Mouse (Mus musculus) neural tube, embryonic 11.5 days (tissue): ENCODE data around the gene Kptn. TPM values are rescaled to one million over a fixed set of nuclear protein-coding genes. Genes with fewer than 3 reads are reported as not detected.

Source experiments
- ATAC-seq: fragments of 200-750 bp; cut with Nextera tagmentation; 2 replicates; pipeline ENCODE4 v1.8.0; 2017; ENCODE audit warnings: moderate number of reproducible peaks, mild to moderate bottlenecking, moderate TSS enrichment, moderate library complexity; ENCODE audit not compliant: insufficient read depth, low FRiP score, low TSS enrichment
- DNase-seq: peaks from one replicate; pipeline ENCODE4 v3.0.0-alpha.2; 2015; ENCODE audit warnings: low spot score
- H3K27ac ChIP-seq: fragments of 300-500 bp; sonication (generic); 2 replicates; pipeline ENCODE4 v1.5.1; 2014; ENCODE audit warnings: low read depth, mild to moderate bottlenecking, low read length
- H3K27me3 ChIP-seq: fragments of 300-500 bp; sonication (generic); 2 replicates; pipeline ENCODE4 v1.6.1; 2014; ENCODE audit warnings: mild to moderate bottlenecking, low read length, mixed read lengths; ENCODE audit not compliant: control insufficient read depth, insufficient read depth
- H3K36me3 ChIP-seq: fragments of 300-500 bp; sonication (generic); 2 replicates; pipeline ENCODE4 v1.6.1; 2014; ENCODE audit warnings: mild to moderate bottlenecking, low read length, moderate library complexity, mixed read lengths; ENCODE audit not compliant: control insufficient read depth, insufficient read depth
- H3K4me1 ChIP-seq: fragments of 300-500 bp; sonication (generic); 2 replicates; pipeline ENCODE4 v1.6.1; 2014; ENCODE audit warnings: low read length, mixed read lengths; ENCODE audit not compliant: control insufficient read depth, insufficient read depth
- H3K4me2 ChIP-seq: fragments of 300-500 bp; sonication (generic); 2 replicates; pipeline ENCODE4 v1.6.1; 2014; ENCODE audit warnings: low read depth, mild to moderate bottlenecking, moderate library complexity
- H3K4me3 ChIP-seq: fragments of 300-500 bp; sonication (generic); 2 replicates; pipeline ENCODE4 v1.5.1; 2014; ENCODE audit warnings: low read depth, low read length
- H3K9ac ChIP-seq: fragments of 300-500 bp; sonication (generic); 2 replicates; pipeline ENCODE4 v1.6.1; 2014; ENCODE audit warnings: mild to moderate bottlenecking, low read length
- H3K9me3 ChIP-seq: fragments of 300-500 bp; sonication (generic); 2 replicates; pipeline ENCODE4 v1.6.1; 2016; ENCODE audit warnings: low read length; ENCODE audit not compliant: control insufficient read depth
- WGBS: fragments of 180-500 bp; shearing (Covaris S2); extraction: QIAGEN DNeasy Blood & Tissue Kit; methylation state at CpG from one replicate; pipeline ENCODE4 v1.1.7; 2014; 5-methylcytosine and 5-hydroxymethylcytosine counted together
- polyA plus RNA-seq: library from polyadenylated mRNA; unstranded; fragments of >200 nt; fragmentation: Nextera tagmentation; extraction: Ambion mirVana; gene quantifications from 2 replicates; pipeline ENCODE4 v1.2.1, GENCODE M21; 2014

Kptn gene
- polyA plus RNA-seq, 1 experiment from 2014 or later, result 22.8 TPM

DNA sequence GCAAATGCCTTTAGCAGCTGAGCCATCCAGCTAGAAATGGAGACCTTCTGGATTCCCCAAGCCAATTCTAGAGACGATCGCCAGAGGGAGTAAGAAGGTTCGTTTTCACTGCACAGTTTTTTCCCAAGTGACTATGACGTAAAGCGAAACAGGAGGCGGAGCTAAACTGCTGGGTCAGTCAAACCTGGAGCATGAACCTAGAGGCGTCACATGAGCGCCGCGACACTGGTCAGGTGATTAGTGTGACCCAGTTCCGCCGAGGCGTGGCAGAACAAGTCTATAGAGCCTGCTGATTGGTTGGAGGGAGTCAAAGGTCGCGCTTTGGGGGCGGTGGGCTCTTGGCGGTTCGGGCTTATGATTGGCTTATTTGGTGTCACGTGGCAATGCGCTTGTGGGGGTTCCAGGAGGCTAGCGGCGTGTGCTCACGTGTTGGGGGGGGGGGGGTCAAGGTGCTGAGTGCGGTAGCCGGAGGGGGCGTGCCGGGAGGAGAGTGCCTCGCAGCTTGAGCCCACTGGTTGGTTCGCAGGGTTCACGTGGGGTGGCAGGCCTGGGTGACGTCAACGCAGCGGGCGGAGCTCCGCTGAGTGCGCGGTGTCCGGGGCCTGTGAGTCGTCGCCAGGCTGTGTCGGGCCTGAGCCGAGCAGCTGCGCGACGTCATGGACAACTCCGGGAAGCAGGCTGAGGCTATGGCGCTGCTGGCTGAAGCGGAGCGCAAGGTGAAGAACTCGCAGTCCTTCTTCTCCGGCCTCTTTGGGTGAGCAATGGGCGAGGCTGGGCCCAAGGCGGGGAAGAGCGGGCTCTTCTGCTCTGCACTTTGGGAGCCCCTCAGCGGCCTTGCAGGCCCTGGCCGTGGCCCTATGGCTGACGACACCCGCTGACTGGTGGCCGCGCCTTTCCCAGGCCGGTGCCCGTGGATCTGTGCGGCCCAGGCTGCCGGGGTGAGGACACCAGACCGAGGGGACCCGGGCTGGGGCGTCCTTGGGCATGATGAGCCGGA lies 21.4 kb upstream of the Kptn start, which contains the start of gene Napa:
TSS of gene Napa (plus strand) at position 438 of the 997 bp plus-strand sequence.
- H3K9me3 ChIP-seq, result no peaks in the 10 kb centered on the region
- peak; percentile 99 for DNase-seq
- under 1% methylated on average over 68 of the region's 68 CpGs for WGBS
- H3K4me3 ChIP-seq, result peak within 1 kb of the TSS; percentile 99
- no peaks in the 10 kb centered on the region for H3K27me3 ChIP-seq
- no peaks in the 10 kb centered on the region; the same call in 1 of the 2 replicates for H3K36me3 ChIP-seq
- peak; percentile 99 for ATAC-seq
- peak within 1 kb of the TSS; percentile 97 for H3K4me2 ChIP-seq
- H3K27ac ChIP-seq, result peak within 1 kb of the TSS; percentile 84
- H3K9ac ChIP-seq, result peak within 1 kb of the TSS; percentile 94
- peaks cover 8% of the 10 kb centered on the region for H3K4me1 ChIP-seq

GRCm38 (mm10) chr7:16099901-16100300 lies 19.8 kb upstream of the Kptn start:
- Histone ChIP-seq H3K9me3 (no peaks in the 10 kb centered on the region), H3K4me2 (peak overlapping the region; percentile 97), H3K27me3 (no peaks in the 10 kb centered on the region), H3K4me1 (peaks cover 8% of the 10 kb centered on the region), H3K27ac (no peak overlapping the region), H3K9ac (peak overlapping the region; percentile 26), H3K4me3 (no peak overlapping the region), H3K36me3 (peaks cover 5% of the 10 kb centered on the region; the same call in 1 of the 2 replicates)
- WGBS, result 87% methylated on average over 4 of the region's 4 CpGs
- no peak for ATAC-seq
- no peak for DNase-seq

DNA sequence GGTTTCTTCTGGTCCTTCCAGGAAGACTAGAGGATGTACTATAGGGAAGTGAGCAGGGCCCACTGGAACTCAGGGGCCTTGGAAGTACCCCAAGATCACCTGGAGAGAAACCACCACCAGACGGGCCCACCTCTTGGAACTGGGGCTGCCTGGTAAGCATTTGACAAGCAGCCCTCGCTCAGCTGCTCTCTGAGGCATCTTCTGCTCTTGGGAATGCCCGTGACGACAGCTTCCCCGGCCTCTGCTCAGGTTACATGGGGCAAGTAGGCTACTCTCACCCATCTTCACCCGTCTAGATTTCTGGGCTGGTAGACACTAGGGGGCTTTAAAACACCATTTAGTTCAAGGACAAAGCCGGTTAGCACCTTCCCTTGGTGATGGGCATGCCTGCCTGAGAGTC lies 18.6 kb upstream of the Kptn start:
- peaks cover 8% of the 10 kb centered on the region for H3K4me1 ChIP-seq
- H3K9ac ChIP-seq, result 0 out of 2 replicates have a peak overlapping the region, but pooled peaks have one; percentile 18
- H3K9me3 ChIP-seq, result no peaks in the 10 kb centered on the region
- DNase-seq (no peak), ATAC-seq (no peak)
- H3K27ac ChIP-seq, result no peak overlapping the region
- H3K4me3 ChIP-seq, result no peak overlapping the region
- peaks cover 5% of the 10 kb centered on the region; the same call in 1 of the 2 replicates for H3K36me3 ChIP-seq
- H3K4me2 ChIP-seq, result no peak overlapping the region
- 82% methylated on average over 7 of the region's 7 CpGs for WGBS
- H3K27me3 ChIP-seq, result no peaks in the 10 kb centered on the region

GRCm38 (mm10) chr7:16101726-16102475 lies 17.8 kb upstream of the Kptn start:
- WGBS, result 74% methylated on average over 15 of the region's 15 CpGs

GRCm38 (mm10) chr7:16102686-16103226 lies 16.9 kb upstream of the Kptn start:
- H3K27ac ChIP-seq, result no peak overlapping the region
- H3K36me3 ChIP-seq, result peaks cover 5% of the 10 kb centered on the region; the same call in 1 of the 2 replicates
- no peaks in the 10 kb centered on the region for H3K9me3 ChIP-seq
- no peaks in the 10 kb centered on the region for H3K27me3 ChIP-seq
- WGBS, result 86% methylated on average over 5 of the region's 5 CpGs
- DNase-seq (no peak), ATAC-seq (no peak)
- H3K4me3 ChIP-seq, result no peak overlapping the region
- no peak overlapping the region for H3K4me2 ChIP-seq
- H3K9ac ChIP-seq, result no peak overlapping the region
- H3K4me1 ChIP-seq, result peaks cover 8% of the 10 kb centered on the region

More at GRCm38 (mm10) chr7:16101726-16102475, 17.8 kb upstream of the Kptn start:
- DNase-seq (no peak), ATAC-seq (no peak)
- no peak overlapping the region for H3K9ac ChIP-seq
- H3K9me3 ChIP-seq, result no peaks in the 10 kb centered on the region
- H3K4me1 ChIP-seq, result peaks cover 8% of the 10 kb centered on the region
- H3K27me3 ChIP-seq, result no peaks in the 10 kb centered on the region
- peaks cover 5% of the 10 kb centered on the region; the same call in 1 of the 2 replicates for H3K36me3 ChIP-seq
- no peak overlapping the region for H3K27ac ChIP-seq
- H3K4me3 ChIP-seq, result no peak overlapping the region
- no peak overlapping the region for H3K4me2 ChIP-seq

GRCm38 (mm10) chr7:16103760-16104159 lies 15.9 kb upstream of the Kptn start:
- no peak for DNase-seq

GRCm38 (mm10) chr7:16104611-16105388 lies 14.9 kb upstream of the Kptn start:
- no peak for ATAC-seq
- no peak for DNase-seq
- H3K9me3 ChIP-seq, result no peaks in the 10 kb centered on the region
- no peaks in the 10 kb centered on the region; the same call in 1 of the 2 replicates for H3K4me1 ChIP-seq
- H3K4me2 ChIP-seq, result no peak overlapping the region
- H3K36me3 ChIP-seq, result peaks cover 7% of the 10 kb centered on the region; the same call in 1 of the 2 replicates
- H3K4me3 ChIP-seq, result no peak overlapping the region
- H3K9ac ChIP-seq, result no peak overlapping the region
- no peaks in the 10 kb centered on the region for H3K27me3 ChIP-seq
- WGBS, result 92% methylated on average over 7 of the region's 7 CpGs
- H3K27ac ChIP-seq, result peak overlapping the region; percentile 29; the same call in 1 of the 2 replicates

More at GRCm38 (mm10) chr7:16103760-16104159, 15.9 kb upstream of the Kptn start:
- Histone ChIP-seq H3K27me3 (no peaks in the 10 kb centered on the region), H3K9me3 (no peaks in the 10 kb centered on the region), H3K36me3 (peaks cover 5% of the 10 kb centered on the region; the same call in 1 of the 2 replicates), H3K9ac (0 out of 2 replicates have a peak overlapping the region, but pooled peaks have one; percentile 6), H3K4me3 (no peak overlapping the region), H3K27ac (peak overlapping the region; percentile 29; the same call in 1 of the 2 replicates), H3K4me1 (peaks cover 8% of the 10 kb centered on the region), H3K4me2 (no peak overlapping the region)
- 75% methylated on average over 6 of the region's 6 CpGs for WGBS
- peak; percentile 56; the same call in 1 of the 2 replicates for ATAC-seq
